Mouse (Mus musculus): ENCODE measurements at regions not wholly inside any gene's neighbourhood (a gene's known extent, or its start where the extent isn't known, plus 50 kb on each side); places are given as distances from the start of the nearest gene placed in this dataset.

DNA sequence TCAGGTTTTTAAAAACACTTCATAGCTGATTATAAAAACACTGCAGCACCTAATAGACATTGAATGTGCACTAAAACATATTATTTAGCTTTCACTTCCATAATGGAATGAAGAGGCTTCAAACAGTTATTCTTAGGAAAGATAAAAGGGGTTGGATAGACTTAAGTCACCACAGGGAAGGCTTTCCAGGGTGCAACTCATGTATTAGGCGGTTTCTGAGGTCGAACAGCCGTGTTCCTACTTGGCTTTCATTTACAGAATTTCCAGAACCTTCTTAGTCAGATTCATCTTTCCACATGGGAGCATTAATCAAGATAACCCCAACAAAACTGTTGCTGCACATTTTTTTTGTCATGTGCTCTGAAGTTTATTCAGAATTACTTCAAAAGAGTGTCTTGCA lies 279.8 kb upstream of the Tle1 start:
- DNase-seq, result no peak

DNA sequence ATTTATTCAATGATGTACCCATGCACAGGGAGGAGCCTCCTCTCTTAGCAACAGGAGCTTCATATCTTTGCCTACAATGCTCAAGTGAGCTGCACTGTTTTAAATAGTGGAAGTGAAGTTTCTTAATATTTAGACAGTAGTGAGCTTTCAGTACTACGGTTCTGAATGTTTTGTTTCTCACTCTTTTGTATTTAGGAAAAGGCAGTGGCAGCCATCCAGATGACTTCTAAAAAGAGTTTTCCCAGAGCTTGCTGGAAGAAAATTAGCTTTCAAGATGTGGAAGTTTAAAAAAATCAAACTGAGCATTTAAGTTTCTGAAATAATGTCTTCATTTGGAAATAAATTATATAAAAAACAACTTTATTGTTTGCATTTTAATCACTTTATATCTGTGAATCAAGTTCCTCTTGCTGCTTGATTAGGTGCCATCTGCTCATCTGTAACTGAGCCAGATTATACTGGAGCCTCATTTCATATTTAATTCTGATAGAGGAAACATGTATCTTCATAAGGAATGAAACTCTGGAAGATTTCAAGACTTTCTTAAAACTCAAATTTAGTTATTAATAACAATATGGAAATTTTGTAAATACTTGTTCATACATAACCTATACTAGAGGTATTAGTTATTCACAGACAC lies 268.6 kb upstream of the Tle1 start:
- peak; percentile 13 to 70 for DNase-seq

DNA sequence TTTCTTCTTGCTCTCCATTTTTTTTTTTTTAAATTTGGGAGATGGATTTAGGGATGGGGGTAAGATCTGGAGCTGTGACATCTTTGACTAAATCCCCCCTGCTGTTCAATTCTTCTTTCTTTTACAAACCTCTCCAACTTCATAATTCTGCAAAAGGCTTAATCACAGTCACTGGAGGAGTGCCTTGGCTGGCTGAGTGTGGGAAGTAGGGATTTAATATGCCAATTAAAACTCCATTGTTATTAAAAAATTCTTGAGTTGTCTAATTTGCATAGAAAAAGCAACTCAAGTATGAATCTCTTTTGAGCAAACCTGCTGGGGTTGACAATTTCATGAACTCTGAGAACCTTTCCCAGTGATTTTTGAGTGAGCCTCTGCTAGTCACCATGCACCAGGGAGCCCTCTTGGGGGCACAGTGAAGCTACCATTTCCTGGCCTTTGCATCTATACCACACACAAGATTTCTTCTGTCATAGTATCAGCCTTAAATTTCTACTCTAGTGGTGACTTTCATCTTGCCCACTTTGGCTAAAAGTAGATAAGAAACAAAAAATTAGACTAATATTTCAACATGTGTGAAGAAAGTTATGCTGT lies 243.6 kb upstream of the Tle1 start:
- no peak for DNase-seq

GRCm38 (mm10) chr4:72437367-72437766 lies 236.6 kb upstream of the Tle1 start:
- DNase-seq, result no peak

GRCm38 (mm10) chr4:72425316-72425715 lies 224.6 kb upstream of the Tle1 start:
- DNase-seq, result no peak

DNA sequence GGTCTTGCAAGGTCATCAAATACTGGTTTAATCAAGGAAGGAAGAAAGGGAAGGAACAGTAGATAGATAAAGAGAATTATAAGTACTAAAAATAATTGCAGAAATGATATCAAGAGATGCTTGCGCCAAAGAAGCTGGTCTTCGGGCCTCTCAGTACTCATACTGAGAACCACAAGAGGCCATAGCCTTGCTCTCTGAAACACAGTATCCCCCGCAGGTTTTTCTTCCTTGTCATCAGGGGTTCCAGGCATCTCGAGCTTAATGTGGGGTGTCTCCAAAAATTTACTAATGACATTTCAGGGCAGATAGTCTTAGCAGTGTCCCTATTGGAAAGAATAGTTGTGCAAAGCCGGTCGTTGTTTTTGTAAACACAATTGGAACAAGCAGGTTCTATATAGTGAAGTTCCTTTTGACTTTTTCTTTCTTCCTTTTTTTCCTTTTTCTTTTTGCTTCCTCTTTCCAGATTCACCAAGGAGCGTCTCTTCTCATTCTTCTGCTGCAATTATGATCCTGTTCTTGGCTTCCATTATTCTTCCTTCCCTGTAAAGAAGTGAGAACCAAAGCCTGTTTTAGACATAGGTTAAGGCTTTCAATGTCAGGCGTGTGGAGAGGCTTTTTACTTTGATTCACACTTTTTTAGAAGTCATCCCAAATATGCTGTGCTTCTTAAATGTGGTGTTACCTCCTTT lies 211.5 kb upstream of the Tle1 start:
- no peak for DNase-seq

- no peak for DNase-seq
These were observed 210.6 kb upstream of the Tle1 start for GRCm38 (mm10) chr4:72411343-72411742.

GRCm38 (mm10) chr4:72400759-72401158 lies 200.0 kb upstream of the Tle1 start:
- DNase-seq, result no peak

DNA sequence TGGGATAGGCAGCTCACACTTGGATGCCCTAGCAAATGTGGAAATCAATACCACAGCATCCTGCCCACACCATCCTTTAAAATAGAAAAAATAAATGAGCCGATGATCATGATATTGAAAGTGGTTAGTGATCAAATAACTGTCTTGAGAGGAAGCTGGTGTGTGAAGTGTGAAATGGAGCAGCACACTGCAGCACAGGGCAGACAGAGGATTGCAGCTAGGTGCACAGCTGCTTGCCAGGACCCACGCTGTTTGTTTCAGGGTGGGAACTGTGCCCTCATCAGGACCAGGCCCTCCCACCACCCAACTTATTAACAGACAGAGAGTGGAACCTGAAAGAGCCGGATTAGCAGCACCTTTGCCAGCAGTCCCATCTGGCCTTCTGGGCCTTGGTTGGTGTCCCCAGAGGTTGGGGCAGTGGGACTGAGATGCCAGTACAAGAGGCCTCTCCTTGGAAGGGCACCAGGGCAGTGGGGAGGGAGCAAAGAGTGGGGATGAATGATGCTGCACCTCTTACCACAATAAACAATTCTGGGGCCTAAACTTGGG lies 191.2 kb upstream of the Tle1 start:
- DNase-seq, result no peak

- no peak for DNase-seq
These were observed 189.3 kb upstream of the Tle1 start for GRCm38 (mm10) chr4:72389811-72390625.

GRCm38 (mm10) chr4:72384901-72385264 lies 184.2 kb upstream of the Tle1 start:
- peak; percentile 60 to 74 for DNase-seq

DNA sequence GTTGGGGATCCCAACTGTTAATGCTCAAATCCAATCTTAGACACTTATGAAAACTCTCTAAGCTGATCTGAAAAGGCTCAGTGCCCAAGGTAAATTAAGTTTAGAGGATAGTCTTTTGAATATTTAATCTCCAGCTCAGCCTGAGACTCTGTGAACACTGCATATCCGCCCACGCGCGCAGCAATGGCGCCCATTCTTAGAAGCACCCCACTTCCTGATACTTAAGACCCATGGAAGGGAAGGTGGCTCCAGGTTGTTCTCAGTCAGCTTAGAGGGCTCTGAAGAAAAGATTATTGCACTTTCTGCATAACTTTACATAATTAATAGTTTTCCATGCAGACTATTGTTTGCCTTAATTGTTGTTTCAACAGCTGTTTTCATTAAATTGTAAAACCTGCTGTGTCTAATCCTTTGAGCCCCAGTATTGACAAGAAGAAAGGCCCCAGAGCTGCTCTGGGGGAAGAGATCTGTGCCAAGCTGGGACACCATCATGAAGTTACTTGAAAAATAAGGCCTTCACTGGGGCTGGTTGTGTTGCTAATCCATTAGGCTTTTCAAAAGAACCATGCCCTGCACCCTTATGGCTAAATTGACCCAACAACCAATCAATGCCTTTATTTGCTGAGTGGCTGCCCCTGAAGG lies 183.7 kb upstream of the Tle1 start:
- DNase-seq, result no peak

DNA sequence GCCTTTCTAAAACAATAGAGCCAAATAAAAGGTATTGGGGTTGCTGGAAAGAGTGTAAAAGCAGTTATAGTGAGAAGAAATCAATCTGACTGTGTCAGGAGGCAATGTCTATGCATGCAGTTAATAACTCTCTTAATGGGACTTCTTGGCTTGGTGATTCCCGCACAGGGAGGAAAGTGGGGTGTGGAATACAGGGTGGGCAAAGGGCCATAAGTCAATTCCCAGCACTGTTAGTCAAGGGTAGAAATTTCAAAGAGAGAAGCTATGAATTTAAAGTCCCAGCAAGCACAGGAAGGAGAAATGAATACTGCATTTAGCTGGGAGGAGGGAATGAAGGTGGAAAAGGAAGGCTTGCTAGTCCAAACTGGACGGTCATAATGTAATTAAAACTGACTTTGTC lies 183.0 kb upstream of the Tle1 start:
- DNase-seq, result no peak

DNA sequence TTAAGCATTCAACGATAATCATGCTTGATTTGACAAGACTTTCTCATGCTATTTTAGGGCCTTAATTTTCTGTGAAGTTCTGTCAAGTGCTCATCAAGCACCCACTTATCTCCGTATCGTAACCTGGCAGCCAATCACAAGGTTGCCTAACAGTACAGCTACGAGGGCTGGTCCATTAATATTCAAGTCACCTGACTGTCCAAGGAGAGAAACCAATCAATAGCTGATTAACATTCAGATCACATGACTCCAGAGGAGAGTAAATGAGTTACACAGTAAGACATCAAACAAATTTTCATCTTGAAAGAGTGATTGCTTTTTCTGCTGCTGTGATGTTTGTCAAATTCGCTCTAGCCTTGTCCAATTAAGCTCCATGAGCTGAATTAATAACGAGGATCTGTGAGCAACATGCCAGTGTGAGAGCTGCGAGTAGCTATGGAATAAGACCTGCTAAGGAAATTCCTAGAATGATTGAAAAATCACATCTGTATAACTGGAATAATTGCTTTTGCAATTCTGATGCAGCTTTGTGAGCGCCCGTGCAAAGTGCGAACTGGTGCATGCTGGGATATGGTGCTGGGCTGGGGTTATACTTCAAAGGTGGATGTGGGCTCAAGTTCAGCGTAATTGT lies 181.9 kb upstream of the Tle1 start:
- no peak for DNase-seq

DNA sequence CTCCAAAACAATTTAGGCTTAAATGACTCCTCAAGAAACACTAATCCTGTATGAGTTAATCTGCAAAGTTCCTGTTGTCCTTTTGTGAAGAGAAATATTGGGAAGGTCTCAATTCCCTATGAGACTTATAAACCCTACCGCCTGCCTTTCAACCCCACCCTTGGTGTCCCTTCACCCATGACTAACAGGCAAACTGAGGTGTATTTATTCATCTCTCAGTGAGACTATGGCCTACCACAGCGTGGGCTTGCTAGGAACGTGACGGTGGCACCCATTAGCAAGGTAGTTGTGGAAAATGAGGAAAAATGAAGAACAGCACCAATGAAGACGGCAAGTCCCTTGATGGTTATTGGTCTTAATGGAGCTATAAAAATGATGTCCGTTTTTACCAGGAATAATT lies 181.0 kb upstream of the Tle1 start:
- DNase-seq, result no peak

DNA sequence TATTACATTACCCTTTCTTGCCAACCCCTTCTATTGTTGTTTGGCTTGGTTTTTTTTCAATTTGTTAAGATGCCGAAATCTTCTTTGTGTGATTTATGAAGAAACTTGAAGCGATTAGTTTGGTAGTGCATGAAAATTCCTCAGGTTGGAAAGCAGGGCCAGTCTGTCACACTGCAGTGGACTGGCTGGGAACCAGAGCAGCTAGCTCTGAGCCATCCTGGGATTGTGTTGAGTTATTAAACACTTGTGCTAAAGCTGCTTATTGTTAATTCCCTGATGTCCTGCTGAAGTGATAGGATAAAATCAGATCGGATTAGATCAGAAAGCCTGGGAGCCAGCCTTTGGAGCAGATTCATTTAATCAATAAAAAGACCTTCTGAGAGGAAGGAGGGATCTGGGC lies 180.4 kb upstream of the Tle1 start:
- DNase-seq, result no peak

DNA sequence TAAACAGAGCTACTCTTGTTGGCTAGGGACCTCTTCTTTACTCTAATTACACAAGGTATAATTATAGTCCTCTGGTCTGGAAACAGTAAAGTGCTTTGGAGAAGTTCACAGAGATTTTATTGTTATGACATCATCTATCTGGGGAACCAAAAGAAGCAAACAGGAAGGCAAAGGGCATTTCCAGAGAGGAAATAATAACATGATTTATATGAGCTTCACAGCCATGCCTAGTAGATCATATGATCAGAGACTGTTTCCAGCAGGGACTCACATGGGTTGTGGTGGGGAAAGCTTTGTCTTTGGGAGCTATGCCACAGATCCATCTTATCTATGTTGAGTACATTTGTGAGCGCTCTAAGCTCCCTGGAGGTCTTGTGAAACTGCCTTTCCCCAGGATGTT lies 178.8 kb upstream of the Tle1 start:
- no peak for DNase-seq

- DNase-seq, result no peak
These were observed 178.3 kb upstream of the Tle1 start for GRCm38 (mm10) chr4:72379011-72379410.

DNA sequence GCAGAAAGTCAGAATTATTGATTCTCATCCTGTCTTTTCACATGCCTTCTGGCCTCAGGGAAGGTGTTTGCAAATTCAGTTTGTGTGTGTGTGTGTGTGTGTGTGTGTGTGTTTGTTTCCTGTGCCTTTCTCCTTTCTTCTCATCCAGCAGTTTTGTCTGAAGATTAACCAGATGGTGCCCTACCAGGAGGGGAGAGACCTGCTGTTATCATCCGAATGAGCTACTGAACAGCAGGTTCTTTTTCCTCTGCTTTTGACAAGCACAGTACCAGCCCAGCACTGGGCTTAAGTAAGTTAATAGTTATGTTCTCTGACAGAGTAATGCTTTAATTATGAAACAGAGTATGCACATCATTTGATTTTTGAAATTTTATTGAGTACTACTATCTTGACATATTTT lies 176.8 kb upstream of the Tle1 start:
- no peak for DNase-seq

- no peak for DNase-seq
These were observed 151.3 kb upstream of the Tle1 start for GRCm38 (mm10) chr4:72351985-72352384.

DNA sequence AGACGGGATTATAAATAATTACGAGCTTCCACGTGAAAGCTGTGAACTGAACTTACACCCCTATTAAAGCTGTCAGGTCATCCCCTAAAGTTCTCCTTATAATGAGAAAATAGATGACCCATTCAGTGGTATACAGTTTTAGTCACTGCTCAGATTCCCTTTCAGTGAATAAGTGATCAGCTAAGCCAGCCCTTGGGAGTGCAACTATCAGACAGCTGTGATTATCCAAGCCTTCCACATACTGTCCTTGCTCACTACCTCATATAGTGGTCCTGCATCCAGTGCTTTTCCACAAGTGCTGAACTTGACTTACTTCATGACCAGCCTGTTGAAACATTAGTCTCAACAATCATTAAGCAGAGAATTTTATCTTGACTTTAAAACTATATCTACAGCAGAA lies 131.2 kb upstream of the Tle1 start:
- DNase-seq, result no peak

- DNase-seq, result no peak
These were observed 128.3 kb upstream of the Tle1 start for GRCm38 (mm10) chr4:72329026-72329390.

Data from cerebellum, postnatal 25 days (tissue).